Mouse (Mus musculus): Measurements from ENCODE around the gene Erbb4. TPM values are rescaled to one million over a fixed set of nuclear protein-coding genes. Genes with fewer than 3 reads are reported as not detected.

Erbb4 gene
- polyA plus RNA-seq, 1 experiment = not detected

DNA sequence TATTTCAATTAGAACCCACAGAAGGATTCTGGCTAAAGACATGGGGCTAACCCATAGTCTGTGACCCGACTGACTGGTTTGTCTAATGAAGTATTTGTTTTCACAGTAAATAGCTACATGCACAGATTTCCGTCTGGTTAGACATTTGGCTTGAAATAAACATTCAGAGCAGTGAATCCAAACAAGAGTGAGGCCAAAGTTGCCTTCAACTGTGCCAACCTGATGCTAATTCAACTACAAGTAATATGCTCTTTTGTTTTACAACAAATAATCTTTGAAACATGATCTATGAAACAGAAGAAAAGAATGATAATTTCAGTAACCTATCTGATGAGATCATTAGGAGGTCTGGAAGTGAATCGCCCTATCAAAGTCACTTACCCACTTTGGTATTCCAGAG is 106.5 kb downstream of the Erbb4 start:
- H3ac ChIP-seq (ENCODE audit: control insufficient read depth, insufficient read length) = no peak overlapping the region
- no peaks in the 10 kb centered on the region for H3K36me3 ChIP-seq (ENCODE audit: control insufficient read depth, insufficient read depth)
- TF ChIP-seq TCF3 (IDR thresholded peaks at IDR 0.05; ENCODE audit: insufficient read length, low read depth) = no peak
- TF ChIP-seq E2F4 (IDR thresholded peaks at IDR 0.05; ENCODE audit: insufficient read depth) = no peak
- no peak for TF ChIP-seq SRF (IDR thresholded peaks at IDR 0.05; ENCODE audit: control insufficient read depth, insufficient read length, low read depth)
- TF ChIP-seq MYOG (IDR thresholded peaks at IDR 0.05; ENCODE audit: control insufficient read depth in 1 of 3, insufficient read depth in 1 of 3, insufficient read length in 2 of 3, low read depth in 2 of 3) = no peak
- TF ChIP-seq POLR2AphosphoS2 (IDR thresholded peaks at IDR 0.05; ENCODE audit: insufficient read length, low read depth) = no peak
- no peak for TF ChIP-seq MAX (IDR thresholded peaks at IDR 0.05; ENCODE audit: low read depth)
- no peak for TF ChIP-seq USF1 (IDR thresholded peaks at IDR 0.05; ENCODE audit: low read depth)
- TF ChIP-seq REST (IDR thresholded peaks at IDR 0.05; ENCODE audit: insufficient read depth, insufficient read length) = no peak
- TF ChIP-seq CEBPB (IDR thresholded peaks at IDR 0.05; ENCODE audit: insufficient read depth, poor library complexity, severe bottlenecking) = no peak
- TF ChIP-seq TCF12 (IDR thresholded peaks at IDR 0.05; ENCODE audit: insufficient read depth, poor library complexity, severe bottlenecking) = no peak
- TF ChIP-seq POLR2A (IDR thresholded peaks at IDR 0.05; ENCODE audit: insufficient read length, low read depth) = no peak
- TF ChIP-seq MYOD1 (IDR thresholded peaks at IDR 0.05; ENCODE audit: control insufficient read depth in 1 of 3, insufficient read length in 2 of 3, low read depth in 2 of 3) = no peak
- no peak overlapping the region for H3K4me3 ChIP-seq
- no peaks in the 10 kb centered on the region for H3K27me3 ChIP-seq (ENCODE audit: control insufficient read depth, insufficient read depth, insufficient read length)
- no peaks in the 10 kb centered on the region for H3K79me2 ChIP-seq (ENCODE audit: control insufficient read depth, insufficient read depth)
- no peak overlapping the region for H3K4me2 ChIP-seq (ENCODE audit: low read depth)

DNA sequence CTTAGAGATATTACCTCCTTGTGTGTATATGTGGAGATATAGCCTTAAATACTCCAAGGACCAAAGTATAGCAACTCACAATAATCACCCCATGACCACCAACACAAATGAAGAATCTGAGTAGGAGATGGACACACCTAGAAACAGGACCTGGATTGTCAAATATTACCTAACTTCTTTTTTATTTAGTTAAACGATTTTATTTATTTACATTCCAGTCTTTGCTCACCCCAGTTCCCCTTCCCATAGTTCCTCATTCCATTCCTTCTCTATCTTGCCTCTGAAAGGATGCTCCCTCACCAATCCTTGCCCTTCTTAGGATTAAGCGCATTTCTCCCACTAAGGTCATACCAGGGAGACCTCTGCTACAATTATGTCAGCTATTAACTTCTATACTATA is 128.6 kb downstream of the Erbb4 start:
- Histone ChIP-seq H3K4me3 (no peak overlapping the region), H3K36me3 (ENCODE audit: control insufficient read depth, insufficient read depth) (no peaks in the 10 kb centered on the region), H3ac (ENCODE audit: control insufficient read depth, insufficient read length) (no peak overlapping the region), H3K27me3 (ENCODE audit: control insufficient read depth, insufficient read depth, insufficient read length) (no peaks in the 10 kb centered on the region), H3K4me2 (ENCODE audit: low read depth) (no peak overlapping the region), H3K79me2 (ENCODE audit: control insufficient read depth, insufficient read depth) (no peaks in the 10 kb centered on the region)
- TF ChIP-seq TCF12 (IDR thresholded peaks at IDR 0.05; ENCODE audit: insufficient read depth, poor library complexity, severe bottlenecking) (no peak), TCF3 (IDR thresholded peaks at IDR 0.05; ENCODE audit: insufficient read length, low read depth) (no peak), MYOG (IDR thresholded peaks at IDR 0.05; ENCODE audit: control insufficient read depth in 1 of 3, insufficient read depth in 1 of 3, insufficient read length in 2 of 3, low read depth in 2 of 3) (no peak), MAX (IDR thresholded peaks at IDR 0.05; ENCODE audit: low read depth) (no peak), POLR2AphosphoS2 (IDR thresholded peaks at IDR 0.05; ENCODE audit: insufficient read length, low read depth) (no peak), SRF (IDR thresholded peaks at IDR 0.05; ENCODE audit: control insufficient read depth, insufficient read length, low read depth) (no peak), USF1 (IDR thresholded peaks at IDR 0.05; ENCODE audit: low read depth) (no peak), E2F4 (IDR thresholded peaks at IDR 0.05; ENCODE audit: insufficient read depth) (no peak), CEBPB (IDR thresholded peaks at IDR 0.05; ENCODE audit: insufficient read depth, poor library complexity, severe bottlenecking) (no peak), MYOD1 (IDR thresholded peaks at IDR 0.05; ENCODE audit: control insufficient read depth in 1 of 3, insufficient read length in 2 of 3, low read depth in 2 of 3) (no peak), REST (IDR thresholded peaks at IDR 0.05; ENCODE audit: insufficient read depth, insufficient read length) (no peak), POLR2A (IDR thresholded peaks at IDR 0.05; ENCODE audit: insufficient read length, low read depth) (no peak)

DNA sequence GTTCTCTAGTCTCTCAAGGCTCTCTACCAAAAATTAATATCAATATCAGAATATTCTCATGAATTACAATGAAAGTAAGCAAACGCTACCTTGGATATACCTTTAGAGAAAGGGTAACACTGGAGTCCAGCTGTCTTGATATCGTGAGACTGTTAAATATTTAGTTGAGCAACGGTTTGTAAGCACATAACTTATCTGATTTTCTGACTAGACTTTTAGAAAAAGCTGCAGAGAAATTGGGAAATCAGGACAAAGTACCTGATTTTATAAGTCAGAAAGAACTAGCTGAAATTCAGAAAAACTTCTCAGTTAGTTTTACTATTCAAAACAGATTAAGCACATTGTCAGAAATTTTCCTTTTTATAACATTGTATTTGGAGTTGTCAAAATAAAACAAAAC is 129.3 kb downstream of the Erbb4 start:
- Histone ChIP-seq H3K4me3 (no peak overlapping the region), H3ac (ENCODE audit: control insufficient read depth, insufficient read length) (no peak overlapping the region), H3K27me3 (ENCODE audit: control insufficient read depth, insufficient read depth, insufficient read length) (no peaks in the 10 kb centered on the region), H3K36me3 (ENCODE audit: control insufficient read depth, insufficient read depth) (no peaks in the 10 kb centered on the region), H3K79me2 (ENCODE audit: control insufficient read depth, insufficient read depth) (no peaks in the 10 kb centered on the region), H3K4me2 (ENCODE audit: low read depth) (no peak overlapping the region)
- TF ChIP-seq MYOD1 (IDR thresholded peaks at IDR 0.05; ENCODE audit: control insufficient read depth in 1 of 3, insufficient read length in 2 of 3, low read depth in 2 of 3) (no peak), MAX (IDR thresholded peaks at IDR 0.05; ENCODE audit: low read depth) (no peak), MYOG (IDR thresholded peaks at IDR 0.05; ENCODE audit: control insufficient read depth in 1 of 3, insufficient read depth in 1 of 3, insufficient read length in 2 of 3, low read depth in 2 of 3) (no peak), TCF12 (IDR thresholded peaks at IDR 0.05; ENCODE audit: insufficient read depth, poor library complexity, severe bottlenecking) (no peak), USF1 (IDR thresholded peaks at IDR 0.05; ENCODE audit: low read depth) (no peak), TCF3 (IDR thresholded peaks at IDR 0.05; ENCODE audit: insufficient read length, low read depth) (no peak), POLR2A (IDR thresholded peaks at IDR 0.05; ENCODE audit: insufficient read length, low read depth) (no peak), POLR2AphosphoS2 (IDR thresholded peaks at IDR 0.05; ENCODE audit: insufficient read length, low read depth) (no peak), REST (IDR thresholded peaks at IDR 0.05; ENCODE audit: insufficient read depth, insufficient read length) (no peak), E2F4 (IDR thresholded peaks at IDR 0.05; ENCODE audit: insufficient read depth) (no peak), CEBPB (IDR thresholded peaks at IDR 0.05; ENCODE audit: insufficient read depth, poor library complexity, severe bottlenecking) (no peak), SRF (IDR thresholded peaks at IDR 0.05; ENCODE audit: control insufficient read depth, insufficient read length, low read depth) (no peak)

DNA sequence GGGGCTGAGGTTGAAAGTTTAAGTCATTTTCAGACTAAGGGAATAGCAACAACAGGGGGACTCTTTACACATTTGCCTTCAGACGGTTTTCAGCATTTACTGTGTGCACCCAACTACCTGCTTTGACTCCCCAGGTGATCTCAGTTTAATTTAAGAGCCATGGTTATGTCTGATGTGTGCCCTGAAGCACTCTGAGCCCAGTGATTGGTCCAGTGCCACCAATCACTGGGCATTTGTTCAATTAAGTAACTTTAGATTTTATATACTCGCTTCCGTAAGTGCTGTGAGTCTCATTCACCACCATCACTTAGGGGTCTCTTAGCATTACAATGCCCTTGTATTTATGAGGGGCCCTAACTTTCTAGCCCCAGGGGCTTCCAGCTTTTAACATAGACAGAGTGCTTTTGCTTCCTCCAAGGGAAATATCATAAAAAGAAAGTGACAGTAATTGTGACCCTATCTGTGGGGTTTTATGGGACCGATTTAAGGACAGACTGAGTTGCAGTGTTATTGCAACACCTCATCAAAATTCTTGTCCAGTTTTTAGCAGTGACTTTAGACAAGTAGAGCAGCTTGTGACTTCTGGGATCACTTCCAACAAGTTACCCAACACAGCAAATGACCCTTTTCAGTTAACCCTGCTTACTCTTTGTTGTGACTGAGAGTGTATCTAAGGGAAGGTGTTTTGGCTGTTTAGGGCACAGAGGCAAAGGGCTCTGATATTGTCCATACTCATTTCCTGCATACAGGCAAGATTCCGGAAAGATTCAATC is 134.3 kb downstream of the Erbb4 start:
- TF ChIP-seq POLR2A (IDR thresholded peaks at IDR 0.05; ENCODE audit: insufficient read length, low read depth) (no peak), MYOG (IDR thresholded peaks at IDR 0.05; ENCODE audit: control insufficient read depth in 1 of 3, insufficient read depth in 1 of 3, insufficient read length in 2 of 3, low read depth in 2 of 3) (no peak), USF1 (IDR thresholded peaks at IDR 0.05; ENCODE audit: low read depth) (no peak), E2F4 (IDR thresholded peaks at IDR 0.05; ENCODE audit: insufficient read depth) (no peak), TCF3 (IDR thresholded peaks at IDR 0.05; ENCODE audit: insufficient read length, low read depth) (no peak), REST (IDR thresholded peaks at IDR 0.05; ENCODE audit: insufficient read depth, insufficient read length) (no peak), MYOD1 (IDR thresholded peaks at IDR 0.05; ENCODE audit: control insufficient read depth in 1 of 3, insufficient read length in 2 of 3, low read depth in 2 of 3) (no peak), CEBPB (IDR thresholded peaks at IDR 0.05; ENCODE audit: insufficient read depth, poor library complexity, severe bottlenecking) (no peak), POLR2AphosphoS2 (IDR thresholded peaks at IDR 0.05; ENCODE audit: insufficient read length, low read depth) (no peak), TCF12 (IDR thresholded peaks at IDR 0.05; ENCODE audit: insufficient read depth, poor library complexity, severe bottlenecking) (no peak), MAX (IDR thresholded peaks at IDR 0.05; ENCODE audit: low read depth) (no peak), SRF (IDR thresholded peaks at IDR 0.05; ENCODE audit: control insufficient read depth, insufficient read length, low read depth) (no peak)
- Histone ChIP-seq H3K27me3 (ENCODE audit: control insufficient read depth, insufficient read depth, insufficient read length) (no peaks in the 10 kb centered on the region), H3K4me3 (no peak overlapping the region), H3K79me2 (ENCODE audit: control insufficient read depth, insufficient read depth) (no peaks in the 10 kb centered on the region), H3K4me2 (ENCODE audit: low read depth) (no peak overlapping the region), H3K36me3 (ENCODE audit: control insufficient read depth, insufficient read depth) (no peaks in the 10 kb centered on the region), H3ac (ENCODE audit: control insufficient read depth, insufficient read length) (no peak overlapping the region)
